Mouse (Mus musculus) neural tube, embryonic 10.5 days (tissue): ENCODE data around the gene Snx13.

Experiments used
- DNase-seq: peaks from one replicate; pipeline ENCODE4 v3.0.0-alpha.2; 2017; ENCODE audit warnings: low spot score; ENCODE audit errors: extremely low spot score

Gene Snx13

DNA sequence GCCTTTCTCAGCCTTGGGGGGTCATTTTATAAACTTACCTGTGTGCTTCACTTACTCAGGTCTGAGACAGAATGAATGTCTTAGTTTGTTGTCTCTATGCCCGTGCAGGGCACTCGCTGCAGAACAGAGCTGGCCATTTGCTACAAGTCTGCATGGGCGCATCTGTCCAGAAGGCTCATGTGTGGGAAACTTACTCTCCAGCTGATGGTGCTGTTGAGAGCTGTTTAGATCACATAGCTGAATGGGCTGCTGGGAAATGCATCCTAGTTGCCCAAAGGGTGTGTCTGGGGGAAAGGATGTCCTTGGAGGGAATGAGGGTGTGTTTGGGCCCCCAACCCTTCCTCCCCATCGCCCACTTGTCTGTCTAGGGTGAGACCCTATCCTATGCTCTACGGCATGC lies 137.3 kb downstream of the Snx13 start:
- no peak for DNase-seq

DNA sequence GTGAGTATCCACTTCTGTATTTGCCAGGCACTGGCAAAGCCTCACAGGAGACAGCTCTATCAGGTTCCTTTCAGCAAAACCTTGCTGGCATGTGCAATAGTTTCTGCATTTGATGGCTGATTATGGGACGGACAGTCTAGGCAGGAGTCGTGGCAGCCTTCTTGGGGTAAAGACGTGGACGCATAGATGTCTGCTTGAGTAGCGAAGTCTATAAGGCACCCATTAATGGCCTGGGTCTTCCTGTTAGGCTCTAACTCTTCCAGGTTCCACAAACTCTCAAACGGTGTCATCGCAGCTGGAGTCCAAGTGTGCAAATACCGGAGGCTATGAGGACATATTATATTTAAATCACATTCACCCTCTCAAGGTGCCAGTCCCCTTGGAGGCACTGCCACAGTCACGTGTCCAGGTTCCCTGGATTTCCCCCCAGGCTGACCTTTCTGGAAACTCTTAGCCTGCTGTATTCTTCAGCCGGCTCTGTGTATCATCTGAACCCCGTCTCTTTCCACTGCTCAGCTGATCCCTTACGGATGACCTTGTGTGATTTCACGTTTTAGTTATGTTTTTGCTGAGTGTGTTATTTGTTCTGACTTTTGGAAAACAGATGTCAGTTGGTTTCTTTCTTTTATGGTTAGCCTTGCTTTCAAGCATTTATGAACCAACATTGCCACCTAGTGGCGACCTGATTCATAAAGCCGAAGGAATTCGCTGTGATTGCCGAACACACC lies 144.9 kb downstream of the Snx13 start:
- DNase-seq = no peak

DNA sequence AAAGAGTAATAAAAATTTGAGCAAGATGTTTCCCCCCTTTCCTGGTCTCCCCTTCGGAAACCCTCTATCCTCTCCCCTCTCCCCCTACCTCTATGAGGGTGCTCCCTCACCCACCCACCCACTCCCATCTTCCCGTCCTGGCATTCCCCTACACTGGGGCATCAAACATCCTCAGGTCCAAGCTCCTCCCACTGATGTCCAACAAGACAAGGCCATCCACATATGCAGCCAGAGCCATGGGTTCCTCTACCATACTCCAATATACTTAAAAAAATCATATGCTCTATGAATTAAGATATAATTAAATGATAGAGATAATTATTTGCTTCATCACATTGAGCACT lies 145.4 kb downstream of the Snx13 start:
- DNase-seq = peak; percentile 69
